Mouse (Mus musculus): ENCODE measurements at regions not wholly inside any gene's neighbourhood (a gene's known extent, or its start where the extent isn't known, plus 50 kb on each side); places are given as distances from the start of the nearest gene placed in this dataset.

GRCm38 (mm10) chr4:33588127-33588526 is 278.0 kb downstream of the Rngtt start:
- H3K4me3 ChIP-seq (ENCODE audit: low read length), result no peak overlapping the region
- peaks cover 9% of the 10 kb centered on the region; the same call in 1 of the 2 replicates for H3K9me3 ChIP-seq (replicated peaks; ENCODE audit: control insufficient read depth, low read length)
- H3K36me3 ChIP-seq (ENCODE audit: control insufficient read depth, insufficient read depth), result no peaks in the 10 kb centered on the region
- 72% methylated on average over 5 of the region's 5 CpGs for WGBS
- H3K27ac ChIP-seq (ENCODE audit: low read length), result no peak overlapping the region
- H3K4me2 ChIP-seq (ENCODE audit: low read depth, low read length), result no peak overlapping the region
- no peak overlapping the region for H3K9ac ChIP-seq (ENCODE audit: low read length)
- ATAC-seq (replicated peaks; ENCODE audit: extremely low read depth, insufficient read depth, low FRiP score), result no peak
- H3K27me3 ChIP-seq (ENCODE audit: control insufficient read depth, insufficient read depth, low read length), result peaks cover 9% of the 10 kb centered on the region
- peaks cover 15% of the 10 kb centered on the region for H3K4me1 ChIP-seq (ENCODE audit: control insufficient read depth, insufficient read depth, low read length)

GRCm38 (mm10) chr4:33589207-33589606 is 279.1 kb downstream of the Rngtt start:
- no peak overlapping the region for H3K4me3 ChIP-seq (ENCODE audit: low read length)
- no peaks in the 10 kb centered on the region for H3K36me3 ChIP-seq (ENCODE audit: control insufficient read depth, insufficient read depth)
- ATAC-seq (replicated peaks; ENCODE audit: extremely low read depth, insufficient read depth, low FRiP score), result no peak
- H3K27me3 ChIP-seq (ENCODE audit: control insufficient read depth, insufficient read depth, low read length), result peaks cover 9% of the 10 kb centered on the region
- H3K9ac ChIP-seq (ENCODE audit: low read length), result no peak overlapping the region
- WGBS, result 20% methylated on average over 8 of the region's 8 CpGs
- H3K4me2 ChIP-seq (ENCODE audit: low read depth, low read length), result no peak overlapping the region
- peaks cover 9% of the 10 kb centered on the region; the same call in 1 of the 2 replicates for H3K9me3 ChIP-seq (replicated peaks; ENCODE audit: control insufficient read depth, low read length)
- peaks cover 15% of the 10 kb centered on the region for H3K4me1 ChIP-seq (ENCODE audit: control insufficient read depth, insufficient read depth, low read length)
- H3K27ac ChIP-seq (ENCODE audit: low read length), result no peak overlapping the region

- H3K9me3 ChIP-seq (replicated peaks; ENCODE audit: control insufficient read depth, low read length), result peaks cover 9% of the 10 kb centered on the region; the same call in 1 of the 2 replicates
- H3K27ac ChIP-seq (ENCODE audit: low read length), result no peak overlapping the region
- ATAC-seq (replicated peaks; ENCODE audit: extremely low read depth, insufficient read depth, low FRiP score), result no peak
- no peak overlapping the region for H3K4me3 ChIP-seq (ENCODE audit: low read length)
- H3K4me2 ChIP-seq (ENCODE audit: low read depth, low read length), result no peak overlapping the region
- H3K4me1 ChIP-seq (ENCODE audit: control insufficient read depth, insufficient read depth, low read length), result no peaks in the 10 kb centered on the region
- WGBS, result 58% methylated on average over 11 of the region's 11 CpGs
- H3K27me3 ChIP-seq (ENCODE audit: control insufficient read depth, insufficient read depth, low read length), result 0 out of 2 replicates have a peak, but pooled peaks cover 3% of the 10 kb centered on the region
- H3K9ac ChIP-seq (ENCODE audit: low read length), result no peak overlapping the region
- H3K36me3 ChIP-seq (ENCODE audit: control insufficient read depth, insufficient read depth), result no peaks in the 10 kb centered on the region
Measured at GRCm38 (mm10) chr4:33594997-33595657, 285.0 kb downstream of the Rngtt start.

GRCm38 (mm10) chr4:33595763-33596162 is 285.7 kb downstream of the Rngtt start:
- no peaks in the 10 kb centered on the region for H3K4me1 ChIP-seq (ENCODE audit: control insufficient read depth, insufficient read depth, low read length)
- no peak overlapping the region for H3K27ac ChIP-seq (ENCODE audit: low read length)
- H3K9me3 ChIP-seq (replicated peaks; ENCODE audit: control insufficient read depth, low read length), result peaks cover 9% of the 10 kb centered on the region; the same call in 1 of the 2 replicates
- no peak overlapping the region for H3K4me2 ChIP-seq (ENCODE audit: low read depth, low read length)
- 0 out of 2 replicates have a peak, but pooled peaks cover 3% of the 10 kb centered on the region for H3K27me3 ChIP-seq (ENCODE audit: control insufficient read depth, insufficient read depth, low read length)
- WGBS, result 72% methylated on average over 9 of the region's 9 CpGs
- ATAC-seq (replicated peaks; ENCODE audit: extremely low read depth, insufficient read depth, low FRiP score), result no peak
- H3K4me3 ChIP-seq (ENCODE audit: low read length), result no peak overlapping the region
- no peaks in the 10 kb centered on the region for H3K36me3 ChIP-seq (ENCODE audit: control insufficient read depth, insufficient read depth)
- no peak overlapping the region for H3K9ac ChIP-seq (ENCODE audit: low read length)

GRCm38 (mm10) chr4:33599966-33600365 is 289.9 kb downstream of the Rngtt start:
- no peak overlapping the region for H3K9ac ChIP-seq (ENCODE audit: low read length)
- ATAC-seq (replicated peaks; ENCODE audit: extremely low read depth, insufficient read depth, low FRiP score), result no peak
- 71% methylated on average over 1 of the region's 1 CpGs for WGBS

GRCm38 (mm10) chr4:33600805-33601204 is 290.7 kb downstream of the Rngtt start:
- H3K4me3 ChIP-seq (ENCODE audit: low read length), result no peak overlapping the region
- no peak overlapping the region for H3K9ac ChIP-seq (ENCODE audit: low read length)
- WGBS, result 47% methylated on average over 6 of the region's 6 CpGs

More at GRCm38 (mm10) chr4:33599966-33600365, 289.9 kb downstream of the Rngtt start:
- Histone ChIP-seq H3K27me3 (ENCODE audit: control insufficient read depth, insufficient read depth, low read length) (0 out of 2 replicates have a peak, but pooled peaks cover 3% of the 10 kb centered on the region), H3K4me1 (ENCODE audit: control insufficient read depth, insufficient read depth, low read length) (no peaks in the 10 kb centered on the region), H3K4me2 (ENCODE audit: low read depth, low read length) (no peak overlapping the region), H3K27ac (ENCODE audit: low read length) (no peak overlapping the region), H3K36me3 (ENCODE audit: control insufficient read depth, insufficient read depth) (no peaks in the 10 kb centered on the region), H3K4me3 (ENCODE audit: low read length) (no peak overlapping the region), H3K9me3 (replicated peaks; ENCODE audit: control insufficient read depth, low read length) (no peaks in the 10 kb centered on the region)

GRCm38 (mm10) chr4:33604636-33605035 is 294.5 kb downstream of the Rngtt start:
- 86% methylated on average over 5 of the region's 5 CpGs for WGBS
- Histone ChIP-seq H3K4me1 (ENCODE audit: control insufficient read depth, insufficient read depth, low read length) (no peaks in the 10 kb centered on the region), H3K9ac (ENCODE audit: low read length) (no peak overlapping the region), H3K27ac (ENCODE audit: low read length) (no peak overlapping the region), H3K4me2 (ENCODE audit: low read depth, low read length) (no peak overlapping the region), H3K27me3 (ENCODE audit: control insufficient read depth, insufficient read depth, low read length) (no peaks in the 10 kb centered on the region), H3K4me3 (ENCODE audit: low read length) (no peak overlapping the region), H3K9me3 (replicated peaks; ENCODE audit: control insufficient read depth, low read length) (no peaks in the 10 kb centered on the region), H3K36me3 (ENCODE audit: control insufficient read depth, insufficient read depth) (no peaks in the 10 kb centered on the region)
- ATAC-seq (replicated peaks; ENCODE audit: extremely low read depth, insufficient read depth, low FRiP score), result no peak

More at GRCm38 (mm10) chr4:33600805-33601204, 290.7 kb downstream of the Rngtt start:
- Histone ChIP-seq H3K4me1 (ENCODE audit: control insufficient read depth, insufficient read depth, low read length) (no peaks in the 10 kb centered on the region), H3K27ac (ENCODE audit: low read length) (no peak overlapping the region), H3K36me3 (ENCODE audit: control insufficient read depth, insufficient read depth) (no peaks in the 10 kb centered on the region), H3K9me3 (replicated peaks; ENCODE audit: control insufficient read depth, low read length) (no peaks in the 10 kb centered on the region), H3K4me2 (ENCODE audit: low read depth, low read length) (no peak overlapping the region), H3K27me3 (ENCODE audit: control insufficient read depth, insufficient read depth, low read length) (0 out of 2 replicates have a peak, but pooled peaks cover 1% of the 10 kb centered on the region)
- ATAC-seq (replicated peaks; ENCODE audit: extremely low read depth, insufficient read depth, low FRiP score), result no peak

GRCm38 (mm10) chr4:33639821-33640575 is 284.4 kb upstream of the Cnr1 start:
- 81% methylated on average over 5 of the region's 5 CpGs for WGBS
- no peaks in the 10 kb centered on the region for H3K27me3 ChIP-seq (ENCODE audit: control insufficient read depth, insufficient read depth, low read length)
- no peak overlapping the region for H3K27ac ChIP-seq (ENCODE audit: low read length)
- H3K4me3 ChIP-seq (ENCODE audit: low read length), result no peak overlapping the region
- ATAC-seq (replicated peaks; ENCODE audit: extremely low read depth, insufficient read depth, low FRiP score), result no peak
- no peaks in the 10 kb centered on the region for H3K36me3 ChIP-seq (ENCODE audit: control insufficient read depth, insufficient read depth)
- H3K9ac ChIP-seq (ENCODE audit: low read length), result no peak overlapping the region
- H3K4me2 ChIP-seq (ENCODE audit: low read depth, low read length), result no peak overlapping the region
- H3K9me3 ChIP-seq (replicated peaks; ENCODE audit: control insufficient read depth, low read length), result no peaks in the 10 kb centered on the region
- no peaks in the 10 kb centered on the region for H3K4me1 ChIP-seq (ENCODE audit: control insufficient read depth, insufficient read depth, low read length)
